Mouse (Mus musculus): ENCODE measurements around the gene Aurkb.

Gene Aurkb

DNA sequence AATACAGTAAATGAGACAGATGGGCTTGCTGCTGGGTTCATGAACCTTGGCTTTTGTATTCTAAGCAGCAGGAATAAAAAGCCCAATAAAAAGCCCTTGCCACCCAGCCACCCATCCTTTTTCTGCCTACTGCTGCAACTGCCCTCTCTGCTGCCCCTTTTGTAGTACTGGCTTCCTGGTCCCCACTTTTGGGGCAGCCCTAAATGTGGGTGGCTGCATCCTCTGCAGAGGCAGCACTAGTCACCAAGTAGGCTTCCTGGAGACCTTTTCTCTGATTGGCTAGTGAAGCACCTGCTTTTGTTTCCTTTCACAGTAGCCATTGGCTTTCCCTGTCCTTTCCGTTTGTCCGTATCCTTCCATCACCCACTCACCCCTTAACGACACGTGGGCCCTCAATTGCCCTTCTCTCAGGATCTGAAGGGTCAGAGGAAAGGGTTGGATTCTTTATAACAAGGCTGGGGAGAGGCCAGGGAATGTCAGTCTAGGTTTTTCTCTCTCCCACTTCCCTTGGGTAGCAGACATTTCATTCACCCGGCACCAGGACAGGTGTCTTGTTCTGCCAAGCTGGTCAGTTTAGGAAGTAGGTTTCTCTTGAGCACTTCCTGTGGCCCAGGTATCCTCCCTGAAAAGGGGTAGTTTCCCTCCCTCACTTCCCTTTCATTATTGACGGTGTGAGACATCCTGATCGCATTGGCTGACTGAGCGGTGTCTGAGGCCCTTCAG is 52.8 kb downstream of the Aurkb start:
- no peak for DNase-seq (ENCODE audit: low read depth, low spot score)

GRCm38 (mm10) chr11:69098762-69099091 is 53.3 kb downstream of the Aurkb start:
- peak; percentile 92 for DNase-seq (ENCODE audit: low read depth, low spot score)

DNA sequence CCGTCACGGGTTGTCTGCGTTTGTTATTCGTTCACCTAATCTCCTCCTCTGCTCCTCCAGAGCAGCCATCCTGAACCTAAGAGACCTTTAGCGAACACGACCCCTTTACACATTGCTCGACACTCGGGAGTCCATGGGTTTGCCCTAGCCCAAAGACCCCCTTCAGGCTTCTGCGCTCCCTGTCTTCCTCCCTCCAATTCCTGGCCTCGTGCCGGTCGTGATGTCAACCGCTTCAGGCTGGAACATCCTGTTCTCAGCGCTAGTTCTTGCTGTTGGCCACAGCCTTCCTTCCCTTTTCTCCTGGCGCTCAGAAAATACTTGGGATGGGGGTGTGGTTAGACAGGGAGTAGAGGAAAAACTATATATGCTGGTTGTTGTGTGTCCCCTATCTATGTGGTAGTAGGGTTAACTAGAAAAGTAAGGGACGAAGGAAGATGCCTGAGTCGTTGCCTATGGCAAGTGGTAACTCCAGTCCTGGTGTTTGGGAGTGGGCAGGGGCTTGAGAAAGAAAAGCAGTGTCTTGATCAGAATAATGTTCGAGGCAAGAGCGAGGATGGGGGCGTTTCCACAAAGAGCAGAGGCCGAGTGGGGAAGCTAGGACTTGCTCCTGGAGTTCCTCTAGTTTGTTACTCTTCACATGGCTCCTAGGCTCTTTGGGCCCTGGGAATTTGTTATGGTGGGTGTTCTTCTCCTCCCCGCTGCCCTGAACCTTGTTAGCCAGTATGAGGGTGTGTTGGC is 53.9 kb downstream of the Aurkb start:
- DNase-seq (ENCODE audit: low read depth, low spot score) = no peak

- peak; percentile 79 for DNase-seq (ENCODE audit: low read depth, low spot score)
Measured at GRCm38 (mm10) chr11:69099915-69100345, 54.5 kb downstream of the Aurkb start.

DNA sequence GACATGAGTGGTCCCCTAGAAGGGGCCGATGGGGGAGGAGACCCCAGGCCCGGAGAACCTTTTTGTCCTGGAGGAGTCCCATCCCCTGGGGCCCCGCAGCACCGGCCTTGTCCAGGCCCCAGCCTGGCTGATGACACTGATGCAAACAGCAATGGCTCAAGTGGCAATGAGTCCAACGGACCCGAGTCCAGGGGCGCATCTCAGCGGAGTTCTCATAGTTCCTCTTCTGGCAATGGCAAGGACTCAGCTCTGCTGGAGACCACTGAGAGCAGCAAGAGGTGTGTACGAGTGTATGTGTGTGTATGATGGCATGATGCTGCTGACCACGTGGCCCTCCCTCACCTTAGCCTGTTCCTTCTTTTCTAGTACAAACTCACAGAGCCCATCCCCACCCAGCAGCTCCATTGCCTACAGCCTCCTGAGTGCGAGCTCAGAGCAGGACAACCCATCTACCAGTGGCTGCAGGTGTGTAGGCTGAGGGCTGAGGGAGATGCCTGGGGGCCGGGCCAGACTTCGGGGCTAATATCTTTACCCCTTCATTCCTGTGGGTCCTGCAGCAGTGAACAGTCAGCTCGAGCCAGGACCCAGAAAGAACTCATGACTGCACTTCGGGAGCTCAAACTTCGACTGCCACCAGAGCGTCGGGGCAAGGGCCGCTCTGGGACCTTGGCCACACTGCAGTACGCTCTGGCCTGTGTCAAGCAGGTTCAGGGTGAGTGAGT is 55.4 kb downstream of the Aurkb start:
- no peak for DNase-seq (ENCODE audit: low read depth, low spot score)

All from ES-CJ7 (cell line).